Mouse (Mus musculus) layer of hippocampus, postnatal 36 days (tissue): Measurements from ENCODE around the gene Cd22. TPM values are rescaled to one million over a fixed set of nuclear protein-coding genes. Genes with fewer than 3 reads are reported as not detected.

ENCODE experiments used
- total RNA-seq, 2 experiments: library from RNA; stranded (reverse); gene quantifications; 2 replicates each; pipeline ENCODE4 v1.2.3; 2021

Gene Cd22
- total RNA-seq, 2 experiments from 2014 or later, result not detected

Other genes with a start within 250 kb of the Cd22 start
- not detected for gene Etv2, start 244.5 kb downstream of the Cd22 start, total RNA-seq
- 10 to 100 TPM; 72.4 to 76.0 TPM for gene Rbm42, start 230.0 kb downstream of the Cd22 start, total RNA-seq
- gene Haus5, start 215.3 kb downstream of the Cd22 start, total RNA-seq, result 1 to 10 TPM; 4.7 to 5.0 TPM
- gene Pmis2, start 208.7 kb downstream of the Cd22 start, total RNA-seq, result not detected
- not detected for gene 2200002J24Rik, start 181.4 kb downstream of the Cd22 start, total RNA-seq
- under 1 TPM; 0.35 to 0.70 TPM for gene Atp4a, start 168.1 kb downstream of the Cd22 start, total RNA-seq
- 100 to 1,000 TPM; 107 to 118 TPM for gene Tmem147, start 150.8 kb downstream of the Cd22 start, total RNA-seq
- not detected for gene Gapdhs, start 136.7 kb downstream of the Cd22 start, total RNA-seq
- 1 to 10 TPM; 6.4 to 9.7 TPM for gene Sbsn, start 128.9 kb downstream of the Cd22 start, total RNA-seq
- gene Dmkn, start 116.6 kb downstream of the Cd22 start, total RNA-seq, result under 1 TPM in 1 of 2 experiments, not detected in 1; 0.91 TPM
- gene Krtdap, start 92.4 kb downstream of the Cd22 start, total RNA-seq, result not detected
- gene Ffar2, start 56.6 kb downstream of the Cd22 start, total RNA-seq, result not detected
- gene Ffar3, start 24.2 kb downstream of the Cd22 start, total RNA-seq, result not detected
- gene Ffar1, start 18.8 kb downstream of the Cd22 start, total RNA-seq, result not detected
- 100 to 1,000 TPM; 196 to 197 TPM for gene Mag, start 34.5 kb upstream of the Cd22 start, total RNA-seq
- gene Hamp2, start 44.3 kb upstream of the Cd22 start, total RNA-seq, result not detected
- not detected for gene Hamp, start 63.7 kb upstream of the Cd22 start, total RNA-seq
- 100 to 1,000 TPM; 116 to 126 TPM for gene Usf2, start 76.5 kb upstream of the Cd22 start, total RNA-seq
- gene Lsr, start 93.1 kb upstream of the Cd22 start, total RNA-seq, result 1 to 10 TPM; 7.5 to 7.7 TPM
- gene Fam187b, start 93.4 kb upstream of the Cd22 start, total RNA-seq, result under 1 TPM; 0.17 to 0.43 TPM
- 10 to 100 TPM; 23.3 to 26.5 TPM for gene Fxyd5, start 162.1 kb upstream of the Cd22 start, total RNA-seq
- gene Fxyd7, start 171.1 kb upstream of the Cd22 start, total RNA-seq, result 100 to 1,000 TPM; 111 to 125 TPM
- 100 to 1,000 TPM in 1 of 2 experiments, 10 to 100 TPM in 1; 85.4 to 102 TPM for gene Fxyd1, start 176.9 kb upstream of the Cd22 start, total RNA-seq
- gene Lgi4, start 179.0 kb upstream of the Cd22 start, total RNA-seq, result 10 to 100 TPM; 32.5 to 36.7 TPM
- gene Fxyd3, start 196.4 kb upstream of the Cd22 start, total RNA-seq, result not detected
- gene Hpn, start 234.9 kb upstream of the Cd22 start, total RNA-seq, result 1 to 10 TPM; 4.6 to 6.8 TPM
- gene Scn1b, start 246.7 kb upstream of the Cd22 start, total RNA-seq, result 100 to 1,000 TPM; 548 to 620 TPM